Mouse (Mus musculus) liver, adult (tissue): Measurements from ENCODE around the gene Amt.

Source experiments
- GATA4 ChIP-seq: IDR thresholded peaks from 2 replicates; pipeline ENCODE4 v1.6.1; 2014; ENCODE audit warnings: mild to moderate bottlenecking, low read length; ENCODE audit not compliant: insufficient replicate concordance

Gene Amt

GRCm38 (mm10) chr9:108274476-108275330, 21.9 kb upstream of the Amt start:
- TF ChIP-seq GATA4: peak; percentile 18; the same call in 1 of the 2 replicates

- TF ChIP-seq GATA4: no peak
Observed at GRCm38 (mm10) chr9:108275331-108275659, 21.4 kb upstream of the Amt start.

GRCm38 (mm10) chr9:108278697-108279450, 17.8 kb upstream of the Amt start:
- TF ChIP-seq GATA4: no peak

GRCm38 (mm10) chr9:108280071-108280828, 16.4 kb upstream of the Amt start:
- no peak; the same call in 1 of the 2 replicates for TF ChIP-seq GATA4

GRCm38 (mm10) chr9:108284410-108284809, 12.2 kb upstream of the Amt start:
- TF ChIP-seq GATA4: no peak

GRCm38 (mm10) chr9:108289347-108289746, 7.3 kb upstream of the Amt start:
- no peak for TF ChIP-seq GATA4

- TF ChIP-seq GATA4: peak; percentile 16; the same call in 1 of the 2 replicates
Observed at GRCm38 (mm10) chr9:108290016-108290750, 6.5 kb upstream of the Amt start, which contains the start of gene Nicn1. Gene Nicn1, plus strand, starts transcription at chr9:108290429.

GRCm38 (mm10) chr9:108290773-108291172, 5.9 kb upstream of the Amt start:
- no peak for TF ChIP-seq GATA4

- TF ChIP-seq GATA4: no peak
Observed at GRCm38 (mm10) chr9:108301853-108302252, 5.2 kb downstream of the Amt start.

- no peak for TF ChIP-seq GATA4
Observed at GRCm38 (mm10) chr9:108304716-108305115, 8.1 kb downstream of the Amt start.

GRCm38 (mm10) chr9:108305170-108305569, 8.5 kb downstream of the Amt start:
- TF ChIP-seq GATA4: no peak

GRCm38 (mm10) chr9:108305629-108306520, 9.2 kb downstream of the Amt start, which contains the start of the genes Rhoa and Tcta:
Gene Rhoa, plus strand, starts transcription at chr9:108306129.
Gene Tcta, minus strand, starts transcription at chr9:108306160.
- no peak for TF ChIP-seq GATA4

- TF ChIP-seq GATA4: no peak
Observed at GRCm38 (mm10) chr9:108306571-108306980, 9.9 kb downstream of the Amt start.

GRCm38 (mm10) chr9:108307021-108307807, 10.6 kb downstream of the Amt start:
- no peak for TF ChIP-seq GATA4
